Mouse (Mus musculus): Measurements from ENCODE around the gene 1700037C18Rik.

- TF ChIP-seq CTCF (IDR thresholded peaks at IDR 0.05; ENCODE audit: low read depth) (no peak), EP300 (optimal IDR thresholded peaks at IDR 0.05) (no peak)
Observed at GRCm38 (mm10) chr16:3923515-3923914, 15.0 kb upstream of the 1700037C18Rik start.

Measured in stomach, postnatal 0 days (tissue).